Mouse (Mus musculus) MEL (cell line): Measurements from ENCODE around the gene Upp2. TPM values are rescaled to one million over a fixed set of nuclear protein-coding genes. Genes with fewer than 3 reads are reported as not detected.

Experiments
- DNase-seq: peaks from one replicate; pipeline ENCODE4 v3.0.0; 2011; ENCODE audit warnings: low read depth, low spot score
- H3K27ac ChIP-seq: 2 replicates; pipeline ENCODE4 v1.5.1; 2012; ENCODE audit warnings: low read depth, mild to moderate bottlenecking, control low read depth, low read length, moderate library complexity; ENCODE audit not compliant: control insufficient read depth
- H3K27me3 ChIP-seq, 2 experiments: fragments of 150-350 bp in 1 of 2; sonication (generic) in 1 of 2; 2 replicates each; pipeline ENCODE4 v1.6.1; 2012; ENCODE audit warnings: low read length in 2 of 2, mild to moderate bottlenecking in 2 of 2, improper control_type of control experiment in 1 of 2, moderate library complexity in 1 of 2; ENCODE audit not compliant: insufficient read depth in 2 of 2, control insufficient read depth in 1 of 2
- H3K36me3 ChIP-seq, 2 experiments: 2 replicates each; pipeline ENCODE4 v1.6.1; 2012 to 2014; ENCODE audit warnings: low read length in 2 of 2, improper control_type of control experiment in 1 of 2, inconsistent platforms in 1 of 2, mild to moderate bottlenecking in 1 of 2; ENCODE audit not compliant: insufficient read depth in 2 of 2, control insufficient read depth in 1 of 2
- H3K4me1 ChIP-seq, 2 experiments: fragments of 150-350 bp in 1 of 2; sonication (generic) in 1 of 2; 2 replicates each; pipeline ENCODE4 v1.6.1; 2012; ENCODE audit warnings: low read length in 2 of 2, improper control_type of control experiment in 1 of 2, mild to moderate bottlenecking in 1 of 2; ENCODE audit not compliant: insufficient read depth in 2 of 2, control insufficient read depth in 1 of 2
- H3K4me3 ChIP-seq, 2 experiments: fragments of 150-350 bp in 1 of 2; sonication (generic) in 1 of 2; 2 replicates each; pipeline ENCODE4 v1.5.1; 2012; ENCODE audit warnings: low read depth in 2 of 2, low read length in 2 of 2, mild to moderate bottlenecking in 2 of 2, moderate library complexity in 2 of 2, control low read depth in 1 of 2, improper control_type of control experiment in 1 of 2; ENCODE audit not compliant: control insufficient read depth in 1 of 2, insufficient read depth in 1 of 2
- H3K79me2 ChIP-seq: 2 replicates; pipeline ENCODE4 v1.6.1; 2012; ENCODE audit warnings: mild to moderate bottlenecking, low read length, moderate library complexity; ENCODE audit not compliant: control insufficient read depth, poor library complexity, insufficient read depth
- H3K9ac ChIP-seq: 2 replicates; pipeline ENCODE4 v1.6.1; 2012; ENCODE audit warnings: low read depth, mild to moderate bottlenecking, control low read depth, low read length, moderate library complexity; ENCODE audit not compliant: control insufficient read depth, poor library complexity, severe bottlenecking
- H3K9me3 ChIP-seq: fragments of 150-350 bp; sonication (generic); replicated peaks from 2 replicates; pipeline ENCODE4 v1.6.1; 2012; ENCODE audit warnings: mild to moderate bottlenecking, low read length, improper control_type of control experiment, moderate library complexity; ENCODE audit not compliant: insufficient read depth
- BHLHE40 ChIP-seq: IDR thresholded peaks from 2 replicates; pipeline ENCODE4 v1.6.1; 2012; ENCODE audit warnings: low read depth, mild to moderate bottlenecking, inconsistent platforms, low read length, improper control_type of control experiment, borderline replicate concordance
- CTCF ChIP-seq, 3 experiments: IDR thresholded peaks in 2 of 3; conservative IDR thresholded peaks in 1 of 3; 2 replicates each; pipeline ENCODE4 v1.5.1; 2011 to 2012; ENCODE audit warnings: low read length in 3 of 3, low read depth in 2 of 3, mild to moderate bottlenecking in 2 of 3, improper control_type of control experiment in 1 of 3, inconsistent platforms in 1 of 3, mixed read lengths in 1 of 3, moderate library complexity in 1 of 3; ENCODE audit not compliant: control insufficient read depth in 1 of 3, insufficient read depth in 1 of 3, poor library complexity in 1 of 3, severe bottlenecking in 1 of 3
- JUND ChIP-seq: IDR thresholded peaks from 2 replicates; pipeline ENCODE4 v1.6.1; 2011; ENCODE audit warnings: low read depth, mild to moderate bottlenecking, improper control_type of control experiment, low read length
- KAT2A ChIP-seq: conservative IDR thresholded peaks from 2 replicates; pipeline ENCODE4 v1.6.1; 2012; ENCODE audit warnings: low read depth, low read length, improper control_type of control experiment, inconsistent platforms
- MAX ChIP-seq: IDR thresholded peaks from 2 replicates; pipeline ENCODE4 v1.6.1; 2011; ENCODE audit warnings: low read length, improper control_type of control experiment
- MAZ ChIP-seq: IDR thresholded peaks from 2 replicates; pipeline ENCODE4 v1.6.1; 2012; ENCODE audit warnings: low read depth, mild to moderate bottlenecking, inconsistent platforms, low read length, improper control_type of control experiment
- MEF2A ChIP-seq: IDR thresholded peaks from 2 replicates; pipeline ENCODE4 v1.6.1; 2014; ENCODE audit warnings: low read depth, mild to moderate bottlenecking, inconsistent platforms, low read length, improper control_type of control experiment; ENCODE audit not compliant: poor library complexity, insufficient replicate concordance, severe bottlenecking; ENCODE audit errors: extremely low read depth
- MXI1 ChIP-seq: IDR thresholded peaks from 2 replicates; pipeline ENCODE4 v1.6.1; 2011; ENCODE audit warnings: mild to moderate bottlenecking, low read depth, low read length, improper control_type of control experiment
- POLR2AphosphoS2 ChIP-seq: IDR thresholded peaks from 2 replicates; pipeline ENCODE4 v1.6.1; 2011; ENCODE audit warnings: low read length, improper control_type of control experiment
- POLR2AphosphoS5 ChIP-seq: IDR thresholded peaks from 2 replicates; pipeline ENCODE4 v1.6.1; 2012; ENCODE audit warnings: low read depth, borderline replicate concordance, mild to moderate bottlenecking, inconsistent platforms, low read length, moderate library complexity, mixed read lengths
- SMC3 ChIP-seq: IDR thresholded peaks from 2 replicates; pipeline ENCODE4 v1.6.1; 2011; ENCODE audit warnings: low read depth, low read length, improper control_type of control experiment
- TAL1 ChIP-seq: IDR thresholded peaks from 2 replicates; pipeline ENCODE4 v1.6.1; 2012; ENCODE audit warnings: mild to moderate bottlenecking, inconsistent platforms, low read length, moderate library complexity, mixed read lengths
- TBP ChIP-seq: IDR thresholded peaks from 2 replicates; pipeline ENCODE4 v1.8.0; 2011; ENCODE audit warnings: low read depth, low read length, improper control_type of control experiment
- TCF12 ChIP-seq: IDR thresholded peaks from 2 replicates; pipeline ENCODE4 v1.6.1; 2014; ENCODE audit warnings: low read depth, mild to moderate bottlenecking, inconsistent platforms, low read length, improper control_type of control experiment, moderate library complexity
- UBTF ChIP-seq: IDR thresholded peaks from 2 replicates; pipeline ENCODE4 v1.6.1; 2012; ENCODE audit warnings: low read depth, mild to moderate bottlenecking, inconsistent platforms, low read length, improper control_type of control experiment, moderate library complexity, borderline replicate concordance; ENCODE audit not compliant: insufficient read depth
- USF2 ChIP-seq, 2 experiments: IDR thresholded peaks; 2 replicates each; pipeline ENCODE4 v1.6.1; 2011 to 2012; ENCODE audit warnings: improper control_type of control experiment in 2 of 2, low read length in 2 of 2, borderline replicate concordance in 1 of 2, inconsistent platforms in 1 of 2, low read depth in 1 of 2, mild to moderate bottlenecking in 1 of 2; ENCODE audit not compliant: insufficient read depth in 1 of 2
- ZC3H11A ChIP-seq: IDR thresholded peaks from 2 replicates; pipeline ENCODE4 v1.6.1; 2012; ENCODE audit warnings: low read depth, mild to moderate bottlenecking, inconsistent platforms, low read length, improper control_type of control experiment
- ZMIZ1 ChIP-seq: IDR thresholded peaks from 2 replicates; pipeline ENCODE4 v1.6.1; 2012; ENCODE audit warnings: low read depth, mild to moderate bottlenecking, inconsistent platforms, low read length, improper control_type of control experiment, moderate library complexity
- polyA plus RNA-seq, 2 experiments: library from polyadenylated mRNA; stranded (reverse) in 1 of 2; unstranded in 1 of 2; fragments of >175 nt in 1 of 2; fragments of >200 nt in 1 of 2; gene quantifications; 2 replicates each; pipeline versions ENCODE4 v1.2.1 to v1.2.4; 2012; ENCODE audit warnings: low replicate concordance in 2 of 2, low read depth in 1 of 2; ENCODE audit not compliant: insufficient read length in 2 of 2, insufficient read depth in 1 of 2, missing spikeins in 1 of 2
- total RNA-seq: library from RNA; depleted of rRNA; stranded (reverse); fragments of 300-350 nt; gene quantifications from 2 replicates; pipeline ENCODE4 v1.2.3, GENCODE M21; 2012

The Upp2 gene
- total and polyA plus RNA-seq, 3 experiments: not detected

DNA sequence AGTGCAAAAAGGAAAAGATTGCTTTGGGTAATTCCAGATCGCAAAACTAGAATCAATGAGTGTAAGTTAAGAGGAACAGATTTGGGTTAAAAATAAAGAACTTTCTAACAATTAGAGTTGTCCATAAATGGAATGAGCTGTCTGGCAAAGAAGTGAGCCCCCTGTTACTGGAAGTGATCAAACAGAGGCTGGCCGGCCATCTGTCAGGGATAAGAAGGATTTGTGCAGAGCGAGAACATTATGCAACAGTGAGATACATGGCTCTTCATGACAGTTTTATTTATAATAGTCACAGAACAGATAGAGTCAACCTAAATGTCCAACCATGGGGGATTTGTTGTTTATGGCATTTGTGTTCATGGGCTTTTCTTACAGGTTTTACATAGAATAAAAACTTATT lies 46.6 kb downstream of the Upp2 start:
- H3K36me3 ChIP-seq: no peaks in the 10 kb centered on the region
- TF ChIP-seq TAL1 (no peak), BHLHE40 (no peak), CTCF (IDR thresholded peaks at IDR 0.05 in 2 of 3, conservative IDR thresholded peaks at IDR 0.05 in 1 of 3; ENCODE audit: control insufficient read depth in 1 of 3, insufficient read depth in 1 of 3, low read depth in 2 of 3, low read length in 3 of 3, poor library complexity in 1 of 3, severe bottlenecking in 1 of 3) (no peak), USF2 (IDR thresholded peaks at IDR 0.05; ENCODE audit: borderline replicate concordance in 1 of 2, insufficient read depth in 1 of 2, low read depth in 1 of 2, low read length in 2 of 2) (no peak), ZC3H11A (no peak), TBP (no peak), JUND (no peak), POLR2AphosphoS5 (no peak), MEF2A (no peak), KAT2A (no peak), SMC3 (no peak), POLR2AphosphoS2 (no peak), MXI1 (no peak)
- no peaks in the 10 kb centered on the region for H3K79me2 ChIP-seq
- no peak for DNase-seq
- H3K4me1 ChIP-seq: no peaks in the 10 kb centered on the region
- H3K4me3 ChIP-seq: no peak overlapping the region
- H3K9me3 ChIP-seq: no peaks in the 10 kb centered on the region
- no peak overlapping the region for H3K27ac ChIP-seq
- no peak overlapping the region for H3K9ac ChIP-seq
- H3K27me3 ChIP-seq: no peaks in the 10 kb centered on the region

DNA sequence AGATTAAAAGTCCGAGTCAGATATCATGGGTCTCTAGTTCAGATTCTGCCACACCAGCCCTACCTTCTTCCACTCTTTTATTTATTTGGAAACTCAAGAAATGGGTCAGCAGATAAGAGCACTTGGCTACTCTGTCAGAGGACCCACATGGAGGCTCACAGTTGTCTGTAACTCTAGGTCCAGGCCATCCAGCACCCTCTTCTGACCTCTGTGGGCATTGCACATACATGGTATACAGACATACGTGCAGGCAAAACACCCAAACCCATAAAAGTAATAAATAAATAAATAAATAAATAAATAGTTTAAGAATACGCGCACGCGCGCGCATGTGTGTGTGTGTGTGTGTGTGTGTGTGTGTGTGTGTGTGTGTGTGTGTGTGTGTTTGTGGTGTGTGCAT lies 47.8 kb downstream of the Upp2 start:
- no peaks in the 10 kb centered on the region for H3K79me2 ChIP-seq
- no peak for TF ChIP-seq UBTF
- TF ChIP-seq SMC3: no peak
- TF ChIP-seq TBP: no peak
- TF ChIP-seq MAX: no peak
- TF ChIP-seq USF2 (IDR thresholded peaks at IDR 0.05; ENCODE audit: borderline replicate concordance in 1 of 2, insufficient read depth in 1 of 2, low read depth in 1 of 2, low read length in 2 of 2): no peak
- no peak for TF ChIP-seq ZMIZ1
- no peak for TF ChIP-seq MAZ
- TF ChIP-seq POLR2AphosphoS5: no peak
- no peak for TF ChIP-seq TCF12

More for the DNA sequence above, 47.8 kb downstream of the Upp2 start:
- Histone ChIP-seq H3K9ac (no peak overlapping the region), H3K4me1 (no peaks in the 10 kb centered on the region), H3K27me3 (no peaks in the 10 kb centered on the region), H3K27ac (no peak overlapping the region), H3K9me3 (no peaks in the 10 kb centered on the region), H3K4me3 (no peak overlapping the region), H3K36me3 (no peaks in the 10 kb centered on the region)
- no peak for DNase-seq
